Mouse (Mus musculus) lung, embryonic 14.5 days (tissue): ENCODE measurements around the gene Osbp2. TPM values are rescaled to one million over a fixed set of nuclear protein-coding genes. Genes with fewer than 3 reads are reported as not detected.

Experiments
- ATAC-seq: fragments of 200-750 bp; cut with Nextera tagmentation; 2 replicates; pipeline ENCODE4 v1.8.0; 2017; ENCODE audit warnings: mild to moderate bottlenecking, moderate TSS enrichment, moderate library complexity; ENCODE audit not compliant: insufficient read depth
- DNase-seq: peaks from one replicate; pipeline ENCODE4 v3.0.0-alpha.2; 2015
- H3K27ac ChIP-seq: fragments of 300-500 bp; sonication (generic); 2 replicates; pipeline ENCODE4 v1.5.1; 2014; ENCODE audit warnings: low read depth, mild to moderate bottlenecking, moderate library complexity
- H3K27me3 ChIP-seq: fragments of 300-500 bp; sonication (generic); 2 replicates; pipeline ENCODE4 v1.6.1; 2014; ENCODE audit warnings: low read length, control low read depth; ENCODE audit not compliant: insufficient read depth
- H3K36me3 ChIP-seq: fragments of 300-500 bp; sonication (generic); 2 replicates; pipeline ENCODE4 v1.6.1; 2014; ENCODE audit warnings: control low read depth; ENCODE audit not compliant: insufficient read depth
- H3K4me1 ChIP-seq: fragments of 300-500 bp; sonication (generic); 2 replicates; pipeline ENCODE4 v1.6.1; 2014; ENCODE audit warnings: antibody characterized with exemption, control low read depth; ENCODE audit not compliant: insufficient read depth
- H3K4me2 ChIP-seq: fragments of 300-500 bp; sonication (generic); 2 replicates; pipeline ENCODE4 v1.6.1; 2014; ENCODE audit warnings: mild to moderate bottlenecking
- H3K4me3 ChIP-seq: fragments of 300-500 bp; sonication (generic); 2 replicates; pipeline ENCODE4 v1.5.1; 2014; ENCODE audit warnings: low read depth, low read length
- H3K9ac ChIP-seq: fragments of 300-500 bp; sonication (generic); 2 replicates; pipeline ENCODE4 v1.6.1; 2014
- H3K9me3 ChIP-seq: fragments of 300-500 bp; sonication (generic); 2 replicates; pipeline ENCODE4 v1.6.1; 2016; ENCODE audit warnings: low read depth, low read length, control low read depth
- CTCF ChIP-seq: IDR thresholded peaks from 2 replicates; pipeline ENCODE4 v1.5.1; 2016; ENCODE audit warnings: antibody characterized with exemption, low read depth
- WGBS: fragments of 180-500 bp; shearing (Covaris S2); extraction: QIAGEN DNeasy Blood & Tissue Kit; methylation state at CpG from one replicate; pipeline ENCODE4 v1.1.7; 2014; 5-methylcytosine and 5-hydroxymethylcytosine counted together
- polyA plus RNA-seq: library from polyadenylated mRNA; unstranded; fragments of >200 nt; fragmentation: Nextera tagmentation; extraction: Ambion mirVana; gene quantifications from 2 replicates; pipeline ENCODE4 v1.2.1, GENCODE M21; 2014

The Osbp2 gene
- polyA plus RNA-seq, 1 experiment from 2014 or later, result 0.46 TPM

DNA sequence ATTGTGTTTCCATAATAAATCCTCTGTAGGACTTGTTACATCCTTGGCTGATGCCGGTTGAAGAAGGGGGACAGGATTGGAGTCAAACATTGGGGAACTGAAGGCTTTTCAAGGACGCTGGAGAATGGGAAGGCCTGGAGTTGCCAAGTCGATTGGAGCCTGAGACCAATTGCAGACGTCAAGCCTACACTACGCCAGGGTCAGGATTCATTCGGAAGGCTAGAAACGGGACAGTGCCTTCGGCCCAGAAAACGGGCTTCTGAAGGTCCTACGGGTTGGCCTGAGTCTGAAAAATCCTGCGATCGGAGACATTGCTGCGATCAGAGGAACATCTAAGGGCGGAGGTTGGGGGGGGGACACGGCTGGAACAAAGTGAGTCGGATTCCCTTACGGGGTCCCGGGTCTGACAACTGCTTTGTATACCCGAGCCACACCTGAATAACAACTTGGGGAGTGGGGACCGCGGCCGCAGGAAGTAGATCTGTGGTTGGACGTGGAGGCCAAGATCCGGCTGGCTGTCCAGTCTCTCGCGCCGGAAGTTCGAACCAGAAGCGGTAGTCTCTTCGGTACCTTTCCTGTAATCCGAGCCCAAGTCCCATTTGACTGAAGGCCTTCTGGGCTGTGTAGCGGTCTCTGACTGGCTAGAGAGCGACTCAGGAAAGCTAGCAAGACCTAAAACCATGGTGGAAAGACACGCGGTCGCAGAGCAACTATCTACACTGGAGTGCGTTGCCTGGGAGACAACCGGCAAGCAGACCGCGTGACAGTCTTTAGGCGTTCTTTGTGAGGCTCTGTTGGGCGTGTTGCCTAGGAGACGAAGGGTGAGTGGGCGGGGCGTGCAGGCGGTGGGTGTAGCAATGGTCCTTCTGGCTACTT, 30.9 kb upstream of the Osbp2 start, which contains the start of the genes 4921536K21Rik and Dusp18:
4921536K21Rik (minus strand) TSS at position 693 of the 876 bp plus-strand sequence.
Dusp18 (plus strand) TSS at position 835 of the 876 bp plus-strand sequence.
- no peaks in the 10 kb centered on the region for H3K4me1 ChIP-seq
- H3K9me3 ChIP-seq, result no peaks in the 10 kb centered on the region
- WGBS, result 2% methylated on average over 46 of the region's 46 CpGs
- no peaks in the 10 kb centered on the region for H3K27me3 ChIP-seq
- peak within 1 kb of the TSS; percentile 89 for H3K27ac ChIP-seq
- peak within 1 kb of the TSS; percentile 66 for H3K9ac ChIP-seq
- TF ChIP-seq CTCF, result no peak
- H3K4me3 ChIP-seq, result peak within 1 kb of the TSS; percentile 54
- H3K36me3 ChIP-seq, result no peaks in the 10 kb centered on the region; the same call in 1 of the 2 replicates
- DNase-seq, result peak; percentile 96
- ATAC-seq, result peak; percentile 99
- peak within 1 kb of the TSS; percentile 91 for H3K4me2 ChIP-seq

DNA sequence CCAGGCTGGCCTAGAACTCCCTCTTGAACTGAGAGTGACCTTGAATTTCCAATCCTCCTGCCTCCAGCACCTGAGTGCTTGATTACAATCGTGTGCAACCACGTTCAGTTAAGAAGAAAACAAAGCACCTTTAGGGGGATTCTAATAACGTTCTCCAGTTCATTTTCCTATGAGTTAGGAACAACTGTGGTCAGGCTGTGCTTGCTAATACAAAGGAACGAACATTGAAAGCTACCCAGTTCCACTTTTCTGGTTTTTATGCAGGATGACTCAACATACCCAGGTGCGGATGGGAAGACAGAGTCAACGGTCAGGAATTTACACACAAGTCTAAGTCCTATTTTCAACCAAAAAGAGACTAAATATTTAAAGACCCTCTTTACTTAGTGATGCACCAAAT, 30.3 kb upstream of the Osbp2 start:
- ATAC-seq (no peak), DNase-seq (no peak)
- 76% methylated on average over 6 of the region's 6 CpGs for WGBS
- Histone ChIP-seq H3K27ac (no peak overlapping the region), H3K36me3 (no peaks in the 10 kb centered on the region; the same call in 1 of the 2 replicates), H3K4me2 (peak overlapping the region; percentile 91), H3K27me3 (no peaks in the 10 kb centered on the region), H3K4me3 (no peak overlapping the region), H3K9ac (no peak overlapping the region), H3K9me3 (no peaks in the 10 kb centered on the region), H3K4me1 (no peaks in the 10 kb centered on the region)
- TF ChIP-seq CTCF, result no peak

- Histone ChIP-seq H3K36me3 (no peaks in the 10 kb centered on the region), H3K4me2 (no peak overlapping the region), H3K27me3 (no peaks in the 10 kb centered on the region), H3K9me3 (no peaks in the 10 kb centered on the region), H3K4me1 (no peaks in the 10 kb centered on the region), H3K27ac (no peak overlapping the region), H3K4me3 (no peak overlapping the region), H3K9ac (no peak overlapping the region)
- WGBS, result 66% methylated on average over 5 of the region's 5 CpGs
- DNase-seq, result no peak
- no peak for ATAC-seq
- TF ChIP-seq CTCF, result no peak
These were observed 23.6 kb upstream of the Osbp2 start for GRCm38 (mm10) chr11:3887331-3887730.

DNA sequence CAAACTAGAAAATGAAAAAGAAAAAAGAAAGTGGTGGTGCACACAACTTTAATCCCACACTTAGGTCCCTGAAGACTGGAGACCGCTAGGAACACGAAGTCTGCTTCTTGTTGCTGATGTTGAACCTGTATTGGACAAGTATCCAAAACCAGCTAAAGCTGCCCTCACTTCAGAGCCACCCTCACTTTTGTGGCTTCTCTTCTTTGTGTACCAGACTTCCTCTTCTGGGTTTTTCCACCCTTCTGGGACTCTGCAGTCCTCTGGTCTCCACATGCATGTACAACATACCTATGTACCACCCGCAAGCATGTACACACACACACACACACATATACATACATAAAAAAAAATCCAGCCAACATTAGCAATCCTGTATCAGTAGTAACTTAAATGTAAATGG, 20.0 kb upstream of the Osbp2 start:
- no peaks in the 10 kb centered on the region for H3K36me3 ChIP-seq
- no peak for TF ChIP-seq CTCF
- no peaks in the 10 kb centered on the region for H3K4me1 ChIP-seq
- H3K9ac ChIP-seq, result no peak overlapping the region
- no peak for DNase-seq
- H3K4me2 ChIP-seq, result no peak overlapping the region
- H3K4me3 ChIP-seq, result no peak overlapping the region
- no peak for ATAC-seq
- no peak overlapping the region for H3K27ac ChIP-seq
- no peaks in the 10 kb centered on the region for H3K9me3 ChIP-seq
- 86% methylated on average over 3 of the region's 3 CpGs for WGBS
- no peaks in the 10 kb centered on the region for H3K27me3 ChIP-seq

- H3K4me2 ChIP-seq, result no peak overlapping the region
- H3K4me3 ChIP-seq, result no peak overlapping the region
- 38% methylated on average over 2 of the region's 2 CpGs for WGBS
- H3K27ac ChIP-seq, result no peak overlapping the region
- no peak overlapping the region for H3K9ac ChIP-seq
- peak; percentile 89 for DNase-seq
- no peaks in the 10 kb centered on the region for H3K9me3 ChIP-seq
- TF ChIP-seq CTCF, result peak; percentile 89
- no peaks in the 10 kb centered on the region for H3K4me1 ChIP-seq
- no peaks in the 10 kb centered on the region for H3K36me3 ChIP-seq
- no peaks in the 10 kb centered on the region for H3K27me3 ChIP-seq
- no peak for ATAC-seq
These were observed 16.1 kb upstream of the Osbp2 start for GRCm38 (mm10) chr11:3879836-3880235.

DNA sequence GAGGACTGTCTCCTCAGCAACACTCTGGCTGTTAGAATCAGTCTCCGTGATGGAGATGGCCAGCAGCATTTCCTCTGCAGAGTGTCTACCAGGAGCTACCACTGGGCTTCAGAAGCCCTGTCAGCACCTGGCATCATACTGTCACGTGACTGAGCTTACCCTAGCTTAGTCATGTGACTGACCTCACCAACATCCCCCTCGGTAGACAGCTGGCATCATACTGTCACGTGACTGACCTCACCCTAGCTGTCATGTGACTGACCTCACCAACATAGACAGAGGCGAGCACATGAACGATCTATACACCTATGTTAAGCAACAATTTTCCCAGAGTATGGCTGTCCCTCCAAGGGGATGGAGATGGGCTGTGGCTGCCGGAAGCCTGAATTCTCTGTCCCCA, 15.0 kb upstream of the Osbp2 start:
- TF ChIP-seq CTCF, result no peak
- DNase-seq (no peak), ATAC-seq (no peak)
- no peaks in the 10 kb centered on the region for H3K27me3 ChIP-seq
- H3K9ac ChIP-seq, result no peak overlapping the region
- H3K36me3 ChIP-seq, result no peaks in the 10 kb centered on the region
- WGBS, result 69% methylated on average over 7 of the region's 7 CpGs
- H3K4me3 ChIP-seq, result no peak overlapping the region
- no peaks in the 10 kb centered on the region for H3K4me1 ChIP-seq
- no peak overlapping the region for H3K27ac ChIP-seq
- no peaks in the 10 kb centered on the region for H3K9me3 ChIP-seq
- no peak overlapping the region for H3K4me2 ChIP-seq

- Histone ChIP-seq H3K4me1 (no peaks in the 10 kb centered on the region), H3K27ac (no peak overlapping the region), H3K9ac (no peak overlapping the region), H3K4me2 (no peak overlapping the region), H3K4me3 (no peak overlapping the region), H3K36me3 (no peaks in the 10 kb centered on the region), H3K9me3 (no peaks in the 10 kb centered on the region), H3K27me3 (no peaks in the 10 kb centered on the region)
- no peak for TF ChIP-seq CTCF
- 74% methylated on average over 6 of the region's 6 CpGs for WGBS
- DNase-seq (no peak), ATAC-seq (no peak)
These were observed 12.7 kb upstream of the Osbp2 start for GRCm38 (mm10) chr11:3876419-3876818.
